Mouse (Mus musculus): ENCODE measurements around the gene Mical2. TPM values are rescaled to one million over a fixed set of nuclear protein-coding genes. Genes with fewer than 3 reads are reported as not detected.
A peak's percentile ranks its signal among the peaks of the same experiment; 100 is the strongest.

The Mical2 gene
- polyA plus RNA-seq, 1 experiment = 173 TPM

- Histone ChIP-seq H3K27me3 (ENCODE audit: control insufficient read depth, insufficient read depth, low read length) (no peaks in the 10 kb centered on the region), H3K27ac (ENCODE audit: insufficient read depth, low read length) (no peak overlapping the region), H3K4me3 (replicated peaks; ENCODE audit: insufficient read depth, low read depth, low read length) (no peak overlapping the region), H3K4me1 (ENCODE audit: control insufficient read depth, insufficient read depth, low read length) (peaks cover 10% of the 10 kb centered on the region)
- 80% methylated on average over 2 of the region's 2 CpGs for WGBS
- DNase-seq = no peak
- no peak for TF ChIP-seq CTCF (IDR thresholded peaks at IDR 0.05; ENCODE audit: borderline replicate concordance, insufficient read depth, low read depth, low read length)
- TF ChIP-seq POLR2A (IDR thresholded peaks at IDR 0.05; ENCODE audit: borderline replicate concordance, insufficient read depth, low read length) = no peak
Measured at GRCm38 (mm10) chr7:112405061-112405460, 179.4 kb downstream of the Mical2 start.

- no peak overlapping the region for H3K27ac ChIP-seq (ENCODE audit: insufficient read depth, low read length)
- TF ChIP-seq POLR2A (IDR thresholded peaks at IDR 0.05; ENCODE audit: borderline replicate concordance, insufficient read depth, low read length) = no peak
- TF ChIP-seq CTCF (IDR thresholded peaks at IDR 0.05; ENCODE audit: borderline replicate concordance, insufficient read depth, low read depth, low read length) = no peak
- peak in 1 of 2 experiments; percentile 29 for DNase-seq
- WGBS = 20% methylated on average over 8 of the region's 8 CpGs
- H3K27me3 ChIP-seq (ENCODE audit: control insufficient read depth, insufficient read depth, low read length) = no peaks in the 10 kb centered on the region
- H3K4me1 ChIP-seq (ENCODE audit: control insufficient read depth, insufficient read depth, low read length) = peaks cover 10% of the 10 kb centered on the region
- no peak overlapping the region for H3K4me3 ChIP-seq (replicated peaks; ENCODE audit: insufficient read depth, low read depth, low read length)
Measured at GRCm38 (mm10) chr7:112405578-112405977, 179.9 kb downstream of the Mical2 start.

- peak in 1 of 2 experiments; percentile 42 for DNase-seq
- 28% methylated on average over 7 of the region's 7 CpGs for WGBS
Measured at GRCm38 (mm10) chr7:112407597-112407996, 181.9 kb downstream of the Mical2 start.

GRCm38 (mm10) chr7:112409991-112410390 lies 184.3 kb downstream of the Mical2 start:
- Histone ChIP-seq H3K4me3 (replicated peaks; ENCODE audit: insufficient read depth, low read depth, low read length) (no peak overlapping the region), H3K4me1 (ENCODE audit: control insufficient read depth, insufficient read depth, low read length) (peaks cover 9% of the 10 kb centered on the region), H3K27me3 (ENCODE audit: control insufficient read depth, insufficient read depth, low read length) (no peaks in the 10 kb centered on the region; the same call in 1 of the 2 replicates), H3K27ac (ENCODE audit: insufficient read depth, low read length) (no peak overlapping the region)
- DNase-seq = no peak
- TF ChIP-seq CTCF (IDR thresholded peaks at IDR 0.05; ENCODE audit: borderline replicate concordance, insufficient read depth, low read depth, low read length) = no peak
- no peak for TF ChIP-seq POLR2A (IDR thresholded peaks at IDR 0.05; ENCODE audit: borderline replicate concordance, insufficient read depth, low read length)
- WGBS = 76% methylated on average over 3 of the region's 3 CpGs

More at GRCm38 (mm10) chr7:112407597-112407996, 181.9 kb downstream of the Mical2 start:
- Histone ChIP-seq H3K27me3 (ENCODE audit: control insufficient read depth, insufficient read depth, low read length) (no peaks in the 10 kb centered on the region), H3K4me3 (replicated peaks; ENCODE audit: insufficient read depth, low read depth, low read length) (no peak overlapping the region), H3K27ac (ENCODE audit: insufficient read depth, low read length) (no peak overlapping the region), H3K4me1 (ENCODE audit: control insufficient read depth, insufficient read depth, low read length) (peaks cover 10% of the 10 kb centered on the region)
- TF ChIP-seq CTCF (IDR thresholded peaks at IDR 0.05; ENCODE audit: borderline replicate concordance, insufficient read depth, low read depth, low read length) (no peak), POLR2A (IDR thresholded peaks at IDR 0.05; ENCODE audit: borderline replicate concordance, insufficient read depth, low read length) (no peak)

- Histone ChIP-seq H3K4me1 (ENCODE audit: control insufficient read depth, insufficient read depth, low read length) (no peaks in the 10 kb centered on the region; the same call in 1 of the 2 replicates), H3K4me3 (replicated peaks; ENCODE audit: insufficient read depth, low read depth, low read length) (no peak overlapping the region), H3K27ac (ENCODE audit: insufficient read depth, low read length) (no peak overlapping the region), H3K27me3 (ENCODE audit: control insufficient read depth, insufficient read depth, low read length) (no peaks in the 10 kb centered on the region; the same call in 1 of the 2 replicates)
- WGBS = 89% methylated on average over 6 of the region's 6 CpGs
- no peak for TF ChIP-seq CTCF (IDR thresholded peaks at IDR 0.05; ENCODE audit: borderline replicate concordance, insufficient read depth, low read depth, low read length)
- no peak for TF ChIP-seq POLR2A (IDR thresholded peaks at IDR 0.05; ENCODE audit: borderline replicate concordance, insufficient read depth, low read length)
- DNase-seq = no peak
Measured at GRCm38 (mm10) chr7:112413286-112413685, 187.6 kb downstream of the Mical2 start.

GRCm38 (mm10) chr7:112416058-112416526 lies 190.4 kb downstream of the Mical2 start:
- TF ChIP-seq CTCF (IDR thresholded peaks at IDR 0.05; ENCODE audit: borderline replicate concordance, insufficient read depth, low read depth, low read length) (no peak), POLR2A (IDR thresholded peaks at IDR 0.05; ENCODE audit: borderline replicate concordance, insufficient read depth, low read length) (no peak)
- 30% methylated on average over 14 of the region's 14 CpGs for WGBS
- no peak for DNase-seq
- Histone ChIP-seq H3K4me1 (ENCODE audit: control insufficient read depth, insufficient read depth, low read length) (no peaks in the 10 kb centered on the region; the same call in 1 of the 2 replicates), H3K27ac (ENCODE audit: insufficient read depth, low read length) (no peak overlapping the region), H3K4me3 (replicated peaks; ENCODE audit: insufficient read depth, low read depth, low read length) (no peak overlapping the region), H3K27me3 (ENCODE audit: control insufficient read depth, insufficient read depth, low read length) (no peaks in the 10 kb centered on the region; the same call in 1 of the 2 replicates)

GRCm38 (mm10) chr7:112416730-112417513 lies 191.3 kb downstream of the Mical2 start:
- no peak overlapping the region for H3K27ac ChIP-seq (ENCODE audit: insufficient read depth, low read length)
- H3K4me3 ChIP-seq (replicated peaks; ENCODE audit: insufficient read depth, low read depth, low read length) = no peak overlapping the region
- no peak for DNase-seq
- TF ChIP-seq POLR2A (IDR thresholded peaks at IDR 0.05; ENCODE audit: borderline replicate concordance, insufficient read depth, low read length) = no peak
- no peak for TF ChIP-seq CTCF (IDR thresholded peaks at IDR 0.05; ENCODE audit: borderline replicate concordance, insufficient read depth, low read depth, low read length)
- H3K27me3 ChIP-seq (ENCODE audit: control insufficient read depth, insufficient read depth, low read length) = no peaks in the 10 kb centered on the region; the same call in 1 of the 2 replicates
- WGBS = 52% methylated on average over 7 of the region's 7 CpGs
- no peaks in the 10 kb centered on the region; the same call in 1 of the 2 replicates for H3K4me1 ChIP-seq (ENCODE audit: control insufficient read depth, insufficient read depth, low read length)

- no peak overlapping the region for H3K4me3 ChIP-seq (replicated peaks; ENCODE audit: insufficient read depth, low read depth, low read length)
- no peak for DNase-seq
- TF ChIP-seq POLR2A (IDR thresholded peaks at IDR 0.05; ENCODE audit: borderline replicate concordance, insufficient read depth, low read length) (no peak), CTCF (IDR thresholded peaks at IDR 0.05; ENCODE audit: borderline replicate concordance, insufficient read depth, low read depth, low read length) (no peak)
- WGBS = 93% methylated on average over 4 of the region's 4 CpGs
- no peaks in the 10 kb centered on the region; the same call in 1 of the 2 replicates for H3K27me3 ChIP-seq (ENCODE audit: control insufficient read depth, insufficient read depth, low read length)
- no peaks in the 10 kb centered on the region; the same call in 1 of the 2 replicates for H3K4me1 ChIP-seq (ENCODE audit: control insufficient read depth, insufficient read depth, low read length)
- no peak overlapping the region for H3K27ac ChIP-seq (ENCODE audit: insufficient read depth, low read length)
Measured at GRCm38 (mm10) chr7:112417598-112417997, 191.9 kb downstream of the Mical2 start.
